Mouse (Mus musculus) heart, postnatal 25 days (tissue): ENCODE measurements around the gene Pabpc6. TPM values are rescaled to one million over a fixed set of nuclear protein-coding genes. Genes with fewer than 3 reads are reported as not detected.

Experiments used
- total RNA-seq, 2 experiments: library from RNA; stranded (reverse); gene quantifications; 2 replicates each; pipeline ENCODE4 v1.2.3; 2021

The Pabpc6 gene
- total RNA-seq, 2 experiments from 2014 or later: not detected

Other genes starting within 250 kb of the Pabpc6 start
- not detected for gene Gm17728, start 247.7 kb downstream of the Pabpc6 start, total RNA-seq